Mouse (Mus musculus) small intestine, adult 2 months (tissue): ENCODE results near the gene Bcat1.

Experiments used
- CTCF ChIP-seq: fragments of 200-500 bp; IDR thresholded peaks from 2 replicates; pipeline ENCODE4 v1.5.1; 2012; ENCODE audit warnings: low read depth, mild to moderate bottlenecking, control low read depth, inconsistent platforms, low read length, moderate library complexity, mixed read lengths; ENCODE audit not compliant: insufficient replicate concordance, insufficient read length; ENCODE audit errors: extremely low read depth
- POLR2A ChIP-seq: fragments of 200-500 bp; IDR thresholded peaks from 2 replicates; pipeline ENCODE4 v1.6.1; 2012; ENCODE audit warnings: low read depth, mild to moderate bottlenecking, control low read depth, inconsistent platforms, low read length, moderate library complexity

GRCm38 (mm10) chr6:145003459-145003858 is 72.5 kb downstream of the Bcat1 start:
- TF ChIP-seq POLR2A (no peak), CTCF (no peak)
